Mouse (Mus musculus) C2C12 (cell line): ENCODE data around the gene Rfng.

ENCODE experiments used
- CEBPB ChIP-seq: IDR thresholded peaks from one replicate; pipeline ENCODE4 v1.6.1; 2011; ENCODE audit warnings: low read depth, mild to moderate bottlenecking, control low read depth, moderate library complexity
- CTCF ChIP-seq: IDR thresholded peaks from one replicate; pipeline ENCODE4 v1.5.1; 2011; ENCODE audit not compliant: control insufficient read depth, insufficient read depth, insufficient read length
- MYOD1 ChIP-seq: IDR thresholded peaks from one replicate; pipeline ENCODE4 v1.6.1; 2011; ENCODE audit warnings: low read depth; ENCODE audit not compliant: control insufficient read depth, insufficient read length

GRCm38 (mm10) chr11:120789810-120790209 is 5.8 kb upstream of the Rfng start:
- TF ChIP-seq CTCF (no peak), CEBPB (no peak), MYOD1 (no peak)
